Mouse (Mus musculus) neural tube, embryonic 11.5 days (tissue): ENCODE measurements around the gene Prkar2b. TPM values are rescaled to one million over a fixed set of nuclear protein-coding genes. Genes with fewer than 3 reads are reported as not detected.

Experiments used
- ATAC-seq: fragments of 200-750 bp; cut with Nextera tagmentation; 2 replicates; pipeline ENCODE4 v1.8.0; 2017; ENCODE audit warnings: moderate number of reproducible peaks, mild to moderate bottlenecking, moderate TSS enrichment, moderate library complexity; ENCODE audit not compliant: insufficient read depth, low FRiP score, low TSS enrichment
- DNase-seq: peaks from one replicate; pipeline ENCODE4 v3.0.0-alpha.2; 2015; ENCODE audit warnings: low spot score
- H3K27ac ChIP-seq: fragments of 300-500 bp; sonication (generic); 2 replicates; pipeline ENCODE4 v1.5.1; 2014; ENCODE audit warnings: low read depth, mild to moderate bottlenecking, low read length
- H3K27me3 ChIP-seq: fragments of 300-500 bp; sonication (generic); 2 replicates; pipeline ENCODE4 v1.6.1; 2014; ENCODE audit warnings: mild to moderate bottlenecking, low read length, mixed read lengths; ENCODE audit not compliant: control insufficient read depth, insufficient read depth
- H3K36me3 ChIP-seq: fragments of 300-500 bp; sonication (generic); 2 replicates; pipeline ENCODE4 v1.6.1; 2014; ENCODE audit warnings: mild to moderate bottlenecking, low read length, moderate library complexity, mixed read lengths; ENCODE audit not compliant: control insufficient read depth, insufficient read depth
- H3K4me1 ChIP-seq: fragments of 300-500 bp; sonication (generic); 2 replicates; pipeline ENCODE4 v1.6.1; 2014; ENCODE audit warnings: low read length, mixed read lengths; ENCODE audit not compliant: control insufficient read depth, insufficient read depth
- H3K4me2 ChIP-seq: fragments of 300-500 bp; sonication (generic); 2 replicates; pipeline ENCODE4 v1.6.1; 2014; ENCODE audit warnings: low read depth, mild to moderate bottlenecking, moderate library complexity
- H3K4me3 ChIP-seq: fragments of 300-500 bp; sonication (generic); 2 replicates; pipeline ENCODE4 v1.5.1; 2014; ENCODE audit warnings: low read depth, low read length
- H3K9ac ChIP-seq: fragments of 300-500 bp; sonication (generic); 2 replicates; pipeline ENCODE4 v1.6.1; 2014; ENCODE audit warnings: mild to moderate bottlenecking, low read length
- H3K9me3 ChIP-seq: fragments of 300-500 bp; sonication (generic); 2 replicates; pipeline ENCODE4 v1.6.1; 2016; ENCODE audit warnings: low read length; ENCODE audit not compliant: control insufficient read depth
- WGBS: fragments of 180-500 bp; shearing (Covaris S2); extraction: QIAGEN DNeasy Blood & Tissue Kit; methylation state at CpG from one replicate; pipeline ENCODE4 v1.1.7; 2014; 5-methylcytosine and 5-hydroxymethylcytosine counted together
- polyA plus RNA-seq: library from polyadenylated mRNA; unstranded; fragments of >200 nt; fragmentation: Nextera tagmentation; extraction: Ambion mirVana; gene quantifications from 2 replicates; pipeline ENCODE4 v1.2.1, GENCODE M21; 2014

The Prkar2b gene
- polyA plus RNA-seq, 1 experiment from 2014 or later: 57.3 TPM

- Histone ChIP-seq H3K9ac (no peak overlapping the region), H3K4me1 (no peaks in the 10 kb centered on the region), H3K27me3 (no peaks in the 10 kb centered on the region), H3K4me2 (no peak overlapping the region), H3K9me3 (no peaks in the 10 kb centered on the region), H3K36me3 (no peaks in the 10 kb centered on the region), H3K4me3 (no peak overlapping the region), H3K27ac (no peak overlapping the region)
- no peak for DNase-seq
- ATAC-seq: no peak
- 96% methylated on average over 6 of the region's 6 CpGs for WGBS
Measured at GRCm38 (mm10) chr12:32077403-32077802, 16.3 kb upstream of the Prkar2b start.

DNA sequence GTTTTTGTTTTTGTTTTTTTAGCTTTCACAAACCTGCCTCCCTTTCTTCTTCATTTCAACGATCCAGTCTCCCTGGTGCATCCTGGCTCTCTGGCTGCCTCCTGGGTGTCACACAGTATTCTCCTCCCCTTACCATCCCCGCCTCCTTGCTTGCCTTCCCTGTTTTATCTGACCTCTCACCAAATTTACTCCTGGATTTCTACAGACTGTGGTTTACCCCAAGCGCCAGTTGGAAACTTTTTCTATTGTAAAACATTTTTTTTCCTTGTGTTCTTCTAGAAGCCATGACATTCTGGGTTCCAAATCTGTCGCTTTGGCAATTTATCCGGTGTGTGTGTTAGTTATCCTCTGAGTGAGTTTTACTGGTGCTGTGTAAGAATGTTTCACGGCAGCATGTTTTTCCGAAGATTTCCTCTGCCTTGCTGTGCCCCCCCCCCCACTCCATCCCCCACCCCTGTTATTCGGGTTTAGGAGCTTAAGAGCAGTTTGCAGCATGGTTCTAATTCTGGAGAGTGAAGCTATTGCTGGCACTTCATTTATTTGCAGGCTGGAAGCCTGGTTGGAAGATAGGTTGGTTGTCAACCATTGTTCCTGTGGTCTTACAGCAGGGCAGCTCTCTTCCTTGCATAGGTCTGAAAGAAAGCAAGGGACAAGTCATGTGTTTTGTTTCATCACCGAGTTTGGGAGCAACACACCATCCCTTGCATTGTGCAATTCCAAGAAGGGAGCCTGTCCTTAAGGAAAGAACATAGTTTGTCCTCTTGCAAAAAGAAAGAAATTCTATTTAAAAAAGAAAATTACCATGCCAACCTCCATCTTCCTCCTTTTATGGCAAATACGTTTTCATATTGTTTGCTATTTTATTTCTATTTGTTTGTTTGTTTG is 15.0 kb upstream of the Prkar2b start:
- no peaks in the 10 kb centered on the region for H3K36me3 ChIP-seq
- no peaks in the 10 kb centered on the region for H3K27me3 ChIP-seq
- H3K4me2 ChIP-seq: no peak overlapping the region
- 80% methylated on average over 10 of the region's 10 CpGs for WGBS
- H3K27ac ChIP-seq: no peak overlapping the region
- H3K4me1 ChIP-seq: no peaks in the 10 kb centered on the region
- no peaks in the 10 kb centered on the region for H3K9me3 ChIP-seq
- DNase-seq (no peak), ATAC-seq (no peak)
- no peak overlapping the region for H3K9ac ChIP-seq
- no peak overlapping the region for H3K4me3 ChIP-seq

GRCm38 (mm10) chr12:32074271-32074670 is 13.2 kb upstream of the Prkar2b start:
- Histone ChIP-seq H3K9me3 (no peaks in the 10 kb centered on the region), H3K36me3 (no peaks in the 10 kb centered on the region), H3K27me3 (no peaks in the 10 kb centered on the region), H3K9ac (no peak overlapping the region), H3K4me3 (no peak overlapping the region), H3K4me1 (no peaks in the 10 kb centered on the region), H3K4me2 (no peak overlapping the region), H3K27ac (no peak overlapping the region)
- no peak for DNase-seq
- WGBS: 63% methylated on average over 6 of the region's 6 CpGs
- no peak for ATAC-seq

DNA sequence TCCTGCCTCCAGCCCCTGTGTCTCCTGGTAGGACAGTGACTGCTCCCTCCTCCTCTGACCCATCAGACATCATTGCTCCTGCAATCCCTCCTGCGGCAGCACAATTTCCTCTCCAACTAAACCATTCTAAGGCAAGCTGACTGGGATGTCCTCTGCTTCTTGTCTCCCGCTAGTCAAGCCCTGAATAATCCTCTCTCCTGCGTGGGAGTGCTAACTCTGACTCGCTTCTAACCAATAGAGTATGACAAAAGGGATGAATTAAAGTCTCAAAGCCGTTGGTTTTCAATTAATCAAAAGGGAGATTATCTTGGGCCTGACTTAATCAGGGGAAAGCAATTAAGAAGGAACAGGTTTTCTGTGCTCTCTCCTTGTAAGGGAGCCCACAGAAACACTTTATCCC is 4.9 kb upstream of the Prkar2b start:
- no peak for ATAC-seq
- H3K4me2 ChIP-seq: no peak overlapping the region
- no peak overlapping the region for H3K9ac ChIP-seq
- no peaks in the 10 kb centered on the region for H3K36me3 ChIP-seq
- DNase-seq: no peak
- 0 out of 2 replicates have a peak, but pooled peaks cover 2% of the 10 kb centered on the region for H3K4me1 ChIP-seq
- H3K9me3 ChIP-seq: no peaks in the 10 kb centered on the region
- 55% methylated on average over 5 of the region's 5 CpGs for WGBS
- no peak overlapping the region for H3K4me3 ChIP-seq
- H3K27me3 ChIP-seq: no peaks in the 10 kb centered on the region
- H3K27ac ChIP-seq: no peak overlapping the region

GRCm38 (mm10) chr12:32060247-32061089 is 628 bp downstream of the Prkar2b start:
- ATAC-seq (peak; percentile 77), DNase-seq (peak; percentile 75)
- H3K4me1 ChIP-seq: peaks cover 5% of the 10 kb centered on the region
- WGBS: under 1% methylated on average over 51 of the region's 66 CpGs
- H3K4me3 ChIP-seq: peak overlapping the region; percentile 65
- H3K9ac ChIP-seq: peak overlapping the region; percentile 84
- H3K36me3 ChIP-seq: no peaks in the 10 kb centered on the region
- H3K4me2 ChIP-seq: peak overlapping the region; percentile 72
- H3K9me3 ChIP-seq: no peaks in the 10 kb centered on the region
- peak overlapping the region; percentile 91 for H3K27ac ChIP-seq
- H3K27me3 ChIP-seq: no peaks in the 10 kb centered on the region

GRCm38 (mm10) chr12:32059707-32060106 is 1.4 kb downstream of the Prkar2b start:
- 11% methylated on average over 6 of the region's 6 CpGs for WGBS
- H3K27ac ChIP-seq: peak overlapping the region; percentile 91; the same call in 1 of the 2 replicates

GRCm38 (mm10) chr12:32059135-32059534 is 2.0 kb downstream of the Prkar2b start:
- Histone ChIP-seq H3K27ac (peak overlapping the region; percentile 54; the same call in 1 of the 2 replicates), H3K4me2 (peak overlapping the region; percentile 72), H3K4me1 (peaks cover 5% of the 10 kb centered on the region), H3K9ac (no peak overlapping the region; the same call in 1 of the 2 replicates), H3K4me3 (peak overlapping the region; percentile 65), H3K9me3 (no peaks in the 10 kb centered on the region), H3K36me3 (no peaks in the 10 kb centered on the region), H3K27me3 (no peaks in the 10 kb centered on the region)
- DNase-seq (no peak), ATAC-seq (no peak)
- 55% methylated on average over 2 of the region's 2 CpGs for WGBS

More at GRCm38 (mm10) chr12:32059707-32060106, 1.4 kb downstream of the Prkar2b start:
- Histone ChIP-seq H3K4me1 (peaks cover 5% of the 10 kb centered on the region), H3K4me3 (peak overlapping the region; percentile 65), H3K9ac (peak overlapping the region; percentile 41), H3K9me3 (no peaks in the 10 kb centered on the region), H3K4me2 (peak overlapping the region; percentile 72), H3K27me3 (no peaks in the 10 kb centered on the region), H3K36me3 (no peaks in the 10 kb centered on the region)
- DNase-seq (peak; percentile 26), ATAC-seq (no peak; the same call in 1 of the 2 replicates)

GRCm38 (mm10) chr12:32057461-32058199 is 3.5 kb downstream of the Prkar2b start:
- Histone ChIP-seq H3K27ac (no peak overlapping the region), H3K4me1 (peaks cover 11% of the 10 kb centered on the region), H3K27me3 (no peaks in the 10 kb centered on the region), H3K9me3 (no peaks in the 10 kb centered on the region), H3K4me3 (no peak overlapping the region), H3K4me2 (no peak overlapping the region), H3K9ac (no peak overlapping the region), H3K36me3 (no peaks in the 10 kb centered on the region)
- DNase-seq: no peak
- 78% methylated on average over 12 of the region's 12 CpGs for WGBS
- no peak for ATAC-seq
